Comparison of ENCODE assay signal across 19 mouse cellular contexts in the genomic region with DNA sequence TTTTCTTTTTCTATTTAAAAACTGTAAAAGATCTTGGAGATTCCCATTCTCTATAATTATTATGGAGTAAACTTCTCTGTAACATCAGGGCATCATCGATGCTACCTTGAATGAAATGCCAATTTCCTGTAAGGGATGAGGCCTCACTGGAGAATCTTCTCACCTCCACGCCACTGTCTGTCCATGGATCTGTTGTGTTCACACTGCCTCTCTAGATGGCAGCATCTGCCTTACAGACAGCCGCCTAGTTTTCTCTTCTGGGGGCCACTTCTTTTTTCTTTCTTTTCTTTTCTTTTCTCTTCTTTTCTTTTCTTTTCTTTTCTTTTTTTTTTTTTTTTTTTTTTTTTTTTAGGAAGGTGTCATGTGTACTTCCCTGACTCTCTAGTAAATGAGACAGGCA.
DNase-seq lines count a peak whose midpoint lies in the region; ATAC-seq and TF ChIP-seq lines count a peak whose summit lies in the region.
"Had no signal": no experiment of that assay in that cellular context is flagged by ENCODE, and none has a peak within 500 bp of the region (broad histone marks: within the 10 kb centered on the region; RNA-seq: fewer than 3 reads in every experiment).

No protein-coding gene starts in this region.

- no peak overlapping the region for H3K27ac ChIP-seq in limb, embryonic 11.5 days (replicated peaks; ENCODE audit: low read depth, low read length)
- H3K27ac ChIP-seq in limb, embryonic 10.5 days, result no peak overlapping the region
- H3K27ac ChIP-seq: forebrain, embryonic 15.5 days; hindbrain, embryonic 10.5 days; limb, embryonic 12.5 days; liver, embryonic 13.5 days; midbrain, embryonic 15.5 days had no signal

- peak; percentile 53 for TF ChIP-seq CTCF in Patski (IDR thresholded peaks at IDR 0.05)

- in situ Hi-C loops in Patski (cut with MboI; ENCODE audit: low pct_unique_long_range_greater_than_20kb), result no loop called here

- WGBS in limb, embryonic 11.5 days, result 60% methylated on average over 3 of the region's 3 CpGs
- 61% methylated on average over 3 of the region's 3 CpGs for WGBS in limb, embryonic 10.5 days

- POLR2A ChIA-PET in Patski (lab: Charles Lee), result no interaction called here

- no peaks in the 10 kb centered on the region for H3K9me3 ChIP-seq in limb, embryonic 11.5 days (ENCODE audit: control insufficient read depth, low read length)
- no peaks in the 10 kb centered on the region for H3K9me3 ChIP-seq in limb, embryonic 10.5 days (replicated peaks)
- H3K9me3 ChIP-seq: forebrain, embryonic 15.5 days; hindbrain, embryonic 10.5 days; limb, embryonic 12.5 days; liver, embryonic 13.5 days; midbrain, embryonic 15.5 days had no signal

- peak; percentile 34 for DNase-seq in embryo, embryonic 10.5 days (ENCODE audit: low spot score)
- DNase-seq in embryo, embryonic 9.5 days (ENCODE audit: extremely low spot score), result no peak
- peak; percentile 48 for DNase-seq in kidney, adult 9 months
- no peak for DNase-seq in kidney, adult 11 months
- peak; percentile 18 for DNase-seq in limb, embryonic 11.5 days (ENCODE audit: low spot score)
- no peak for DNase-seq in limb, embryonic 10.5 days (ENCODE audit: low spot score)
- DNase-seq in Patski (ENCODE audit: low read depth, low spot score), result no peak
- no peak for DNase-seq in cerebellum, postnatal 25 days
- DNase-seq: adrenal gland, postnatal 14 days; cerebellum, adult 18-20 months; cerebellum, postnatal 36 days; gastrocnemius, postnatal 36 days; liver, embryonic 13.5 days had no signal

- no peak overlapping the region for H3K4me3 ChIP-seq in limb, embryonic 11.5 days (ENCODE audit: low read depth, low read length)
- H3K4me3 ChIP-seq in limb, embryonic 10.5 days, result no peak overlapping the region
- H3K4me3 ChIP-seq: forebrain, embryonic 15.5 days; hindbrain, embryonic 10.5 days; limb, embryonic 12.5 days; liver, embryonic 13.5 days; midbrain, embryonic 15.5 days had no signal

- no peaks in the 10 kb centered on the region for H3K36me3 ChIP-seq in limb, embryonic 11.5 days (ENCODE audit: control insufficient read depth, insufficient read depth, low read length)
- no peaks in the 10 kb centered on the region for H3K36me3 ChIP-seq in limb, embryonic 10.5 days
- H3K36me3 ChIP-seq: forebrain, embryonic 15.5 days; hindbrain, embryonic 10.5 days; limb, embryonic 12.5 days; liver, embryonic 13.5 days; midbrain, embryonic 15.5 days had no signal

- no peak for ATAC-seq in limb, embryonic 11.5 days (ENCODE audit: insufficient number of reproducible peaks, low FRiP score, low TSS enrichment, low read depth)
- ATAC-seq in Patski, result no peak
- ATAC-seq: activated CD4-positive, CD25-positive, alpha-beta regulatory T cell, adult 4 months; CD4-positive, CD25-positive, alpha-beta regulatory T cell, adult 4 months; forebrain, embryonic 15.5 days; midbrain, embryonic 15.5 days had no signal

- H3K4me1 ChIP-seq in limb, embryonic 11.5 days (ENCODE audit: control insufficient read depth, insufficient read depth, low read length), result no peaks in the 10 kb centered on the region
- no peaks in the 10 kb centered on the region for H3K4me1 ChIP-seq in limb, embryonic 10.5 days
- H3K4me1 ChIP-seq: forebrain, embryonic 15.5 days; limb, embryonic 12.5 days; liver, embryonic 13.5 days; midbrain, embryonic 15.5 days had no signal

- H3K4me2 ChIP-seq in limb, embryonic 11.5 days (ENCODE audit: low read depth, severe bottlenecking), result no peak overlapping the region
- H3K4me2 ChIP-seq: forebrain, embryonic 15.5 days; limb, embryonic 12.5 days; liver, embryonic 13.5 days; midbrain, embryonic 15.5 days had no signal

- CTCF ChIA-PET in Patski (lab: Charles Lee), result interaction anchor here (0.9 kb wide), 1 partner anchor 21 kb away, joined by 3 read pairs; no protein-coding TSS in a partner anchor

- no peaks in the 10 kb centered on the region for H3K27me3 ChIP-seq in limb, embryonic 11.5 days (ENCODE audit: control insufficient read depth, insufficient read depth, low read length)
- no peaks in the 10 kb centered on the region for H3K27me3 ChIP-seq in limb, embryonic 10.5 days (ENCODE audit: low read depth, poor library complexity, severe bottlenecking)
- H3K27me3 ChIP-seq in Patski, result no peaks in the 10 kb centered on the region
- H3K27me3 ChIP-seq: forebrain, embryonic 15.5 days; limb, embryonic 12.5 days; liver, embryonic 13.5 days; midbrain, embryonic 15.5 days had no signal

- H3K9ac ChIP-seq in limb, embryonic 11.5 days (ENCODE audit: low read length), result no peak overlapping the region
- H3K9ac ChIP-seq: forebrain, embryonic 15.5 days; limb, embryonic 12.5 days; liver, embryonic 13.5 days; midbrain, embryonic 15.5 days had no signal

Comparison
In these comparisons a context has a peak if more than half of its experiments do, and no peak if none do; other contexts are left out.
1. DNase-seq: peak in embryo, embryonic 10.5 days (single experiment), kidney, adult 9 months (single experiment) and limb, embryonic 11.5 days (single experiment); none in embryo, embryonic 9.5 days (single experiment), kidney, adult 11 months (single experiment), limb, embryonic 10.5 days (single experiment), Patski (single experiment) and cerebellum, postnatal 25 days (0 of 2).